Comparison of ENCODE assay signal across 8 mouse cellular contexts in the genomic region with DNA sequence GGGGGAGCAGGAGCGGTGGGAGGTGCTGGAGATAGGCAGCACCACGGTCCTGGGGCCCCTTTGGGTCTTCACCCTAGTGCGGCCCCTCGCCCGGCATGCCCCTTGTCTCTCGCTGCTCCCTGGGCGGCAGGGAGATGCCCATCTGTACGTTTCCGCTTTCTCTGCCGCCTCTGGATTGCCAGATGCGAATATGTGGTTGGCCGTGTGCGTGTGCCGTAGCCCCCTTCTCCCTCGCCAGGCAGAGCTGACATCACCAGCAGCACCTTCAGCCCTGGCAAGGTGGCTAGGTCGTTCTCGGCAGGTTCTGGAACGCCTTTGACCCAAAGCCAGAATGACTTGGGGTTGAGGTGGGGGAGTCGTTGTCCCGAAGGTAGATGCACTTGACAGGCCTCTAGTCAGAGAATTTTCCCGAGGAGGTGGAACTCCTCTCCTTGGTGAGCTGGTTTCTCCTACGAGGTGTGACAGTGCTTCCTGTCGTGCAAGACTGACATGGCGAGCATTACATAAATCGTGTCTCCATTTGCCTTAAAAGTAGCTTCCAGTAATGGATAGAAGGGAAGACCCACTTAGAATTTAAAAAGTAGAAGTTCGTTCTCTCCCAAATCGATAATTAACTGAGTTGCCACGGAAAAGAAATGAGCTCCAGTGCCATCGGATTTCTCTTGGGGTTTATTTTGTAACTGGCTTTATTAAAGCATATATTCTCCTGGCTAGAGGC. TPM values are rescaled to one million over a fixed set of nuclear protein-coding genes. Genes with fewer than 3 reads are reported as not detected.
DNase-seq lines count a peak whose midpoint lies in the region; ATAC-seq lines count a peak whose summit lies in the region.

No protein-coding gene starts in this region.

- ATAC-seq in hematopoietic stem cell, adult 5-6 weeks (replicated peaks in 1 of 2; ENCODE audit: insufficient read depth in 1 of 2, low FRiP score in 2 of 2, low TSS enrichment in 1 of 2, low read depth in 1 of 2, poor library complexity in 2 of 2, severe bottlenecking in 2 of 2), result peak; percentile 22 to 26; a peak in 3 of 4 replicates
- ATAC-seq in megakaryocyte, adult 5-6 weeks (ENCODE audit: poor library complexity, severe bottlenecking), result peak; percentile 15

- DNase-seq in left cerebral cortex, postnatal 25 days (ENCODE audit: low spot score in 2 of 2), result peak; percentile 2 to 61
- DNase-seq in left cerebral cortex, postnatal 10 days (ENCODE audit: extremely low spot score in 1 of 2, low spot score in 2 of 2), result no peak
- peak; percentile 41 for DNase-seq in MEL-GATA-1-ER (ENCODE audit: extremely low read depth, low read depth)
- peak; percentile 59 to 61 for DNase-seq in cerebellum, postnatal 14 days
- no peak for DNase-seq in gastrocnemius, postnatal 25 days
- DNase-seq in adrenal gland, postnatal 4 days (ENCODE audit: low spot score in 2 of 2), result no peak

- intact Hi-C loops in left cerebral cortex, postnatal 25 days (cut with DNase I), result loop anchor here (1.0 to 10.0 kb wide), 5 partner anchors 91 to 370 kb away; partner anchors contain the start of gene Ttc7b
- intact Hi-C loops in left cerebral cortex, postnatal 10 days (cut with DNase I), result loop anchor here (5.0 to 10.0 kb wide), 4 partner anchors 61 to 374 kb away; no protein-coding TSS in a partner anchor

RNA-seq across cellular contexts. Expression of gene Calm1, which starts 1.6 kb away (rescaled TPM):
- 1,000 to 10,000 TPM; 2,231 to 2,341 TPM for total RNA-seq in left cerebral cortex, postnatal 25 days (2021)
- 1,000 to 10,000 TPM; 2,169 to 2,321 TPM for total RNA-seq in left cerebral cortex, postnatal 10 days (2021)
- total RNA-seq in hematopoietic stem cell, adult 5-6 weeks (2017), result 385 and 714 TPM in 2 replicates
- total RNA-seq in megakaryocyte, adult 5-6 weeks (2015), result 717 and 805 TPM in 2 replicates
- 1,003 and 1,237 TPM in 2 replicates for total RNA-seq in megakaryocyte, adult 5-6 weeks (2017)
- 100 to 1,000 TPM; 351 to 515 TPM for total RNA-seq in gastrocnemius, postnatal 25 days (2021)
- 100 to 1,000 TPM; 373 to 429 TPM for total RNA-seq in adrenal gland, postnatal 4 days (2021)

RNA-seq across cellular contexts. Expression of gene Nrde2, which starts 41.4 kb away (rescaled TPM):
- total RNA-seq in left cerebral cortex, postnatal 25 days (2021), result 10 to 100 TPM; 19.2 to 19.6 TPM
- total RNA-seq in left cerebral cortex, postnatal 10 days (2021), result 10 to 100 TPM; 12.9 to 14.9 TPM
- total RNA-seq in hematopoietic stem cell, adult 5-6 weeks (2017), result 28.4 and 52.3 TPM in 2 replicates
- total RNA-seq in megakaryocyte, adult 5-6 weeks (2015), result 3.3 and 8.2 TPM in 2 replicates
- 20.4 and 25.9 TPM in 2 replicates for total RNA-seq in megakaryocyte, adult 5-6 weeks (2017)
- total RNA-seq in gastrocnemius, postnatal 25 days (2021), result 1 to 10 TPM; 5.7 to 6.5 TPM
- total RNA-seq in adrenal gland, postnatal 4 days (2021), result 10 to 100 TPM; 30.7 to 32.5 TPM

Comparison
In these comparisons a context has a peak if more than half of its experiments do, and no peak if none do; other contexts are left out.
1. DNase-seq: peak in left cerebral cortex, postnatal 25 days (2 of 2), MEL-GATA-1-ER (single experiment) and cerebellum, postnatal 14 days (2 of 2); none in left cerebral cortex, postnatal 10 days (0 of 2), gastrocnemius, postnatal 25 days (single experiment) and adrenal gland, postnatal 4 days (0 of 2).